In the genomic region with DNA sequence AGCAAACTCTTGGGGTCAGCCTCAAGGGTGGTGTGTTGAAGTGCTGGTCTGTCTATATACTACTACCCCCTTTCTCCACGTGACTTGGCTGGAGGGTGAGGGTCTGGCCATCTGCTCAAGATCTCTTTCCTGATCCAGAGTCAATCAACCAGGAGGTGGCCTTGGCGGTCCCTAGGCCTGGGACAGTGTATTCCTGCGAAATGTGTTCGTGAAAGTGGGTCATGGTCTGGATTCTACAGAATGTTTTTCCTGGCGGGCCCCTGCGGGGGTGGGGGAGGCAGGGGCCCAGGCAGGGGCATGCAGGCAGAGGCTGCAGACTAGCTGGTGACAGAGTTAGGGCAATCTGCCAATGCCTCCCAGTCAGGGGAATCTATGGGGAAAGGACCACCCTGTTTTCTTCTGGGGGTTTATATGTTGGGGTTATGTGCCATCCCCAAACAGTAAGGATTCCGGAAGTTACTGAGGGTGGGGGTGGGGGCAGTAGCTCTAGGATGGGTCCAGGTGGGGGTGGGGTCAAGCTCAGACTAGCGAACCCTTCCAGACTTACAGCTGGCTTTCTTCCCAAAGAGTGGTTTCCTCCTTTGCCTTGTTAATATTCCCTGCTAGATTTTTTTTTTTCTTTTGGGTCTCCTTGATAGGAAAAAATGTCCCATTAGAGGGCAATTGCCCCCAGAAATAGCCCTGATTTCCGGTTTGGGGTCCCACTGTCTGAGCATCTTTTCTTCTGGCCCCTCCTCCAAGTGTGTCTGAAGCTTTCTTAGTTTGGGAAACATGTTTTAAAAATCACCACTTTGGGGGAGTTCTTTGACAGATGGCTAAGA, we compare ENCODE assay signal across 8 mouse cellular contexts. TPM values are rescaled to one million over a fixed set of nuclear protein-coding genes. Genes with fewer than 3 reads are reported as not detected.
DNase-seq lines count a peak whose midpoint lies in the region; ATAC-seq and TF ChIP-seq lines count a peak whose summit lies in the region.

No protein-coding gene starts in this region.

- H3K27me3 ChIP-seq in megakaryocyte, embryonic 14.5 days (replicated peaks), result no peaks in the 10 kb centered on the region
- H3K27me3 ChIP-seq in forebrain, embryonic 10.5 days (ENCODE audit: poor library complexity, severe bottlenecking), result no peaks in the 10 kb centered on the region
- no peaks in the 10 kb centered on the region for H3K27me3 ChIP-seq in intestine, postnatal 0 days (replicated peaks; ENCODE audit: control insufficient read depth, insufficient read depth, low read length)
- H3K27me3 ChIP-seq in midbrain, embryonic 15.5 days (replicated peaks), result no peaks in the 10 kb centered on the region

- no peak for DNase-seq in forebrain, embryonic 10.5 days (ENCODE audit: extremely low spot score, low spot score)
- no peak for DNase-seq in layer of hippocampus, adult 18-20 months (ENCODE audit: low spot score in 2 of 2)
- DNase-seq in T-cell, adult 2 months (ENCODE audit: low spot score), result no peak
- no peak for DNase-seq in left cerebral cortex, adult 8-10 months (ENCODE audit: low spot score in 2 of 2)

- peaks cover 88% of the 10 kb centered on the region for H3K4me1 ChIP-seq in megakaryocyte, embryonic 14.5 days
- peaks cover 88% of the 10 kb centered on the region for H3K4me1 ChIP-seq in forebrain, embryonic 10.5 days
- peaks cover 48% of the 10 kb centered on the region for H3K4me1 ChIP-seq in intestine, postnatal 0 days (replicated peaks; ENCODE audit: control insufficient read depth, insufficient read depth, low read length)
- peaks cover 82% of the 10 kb centered on the region for H3K4me1 ChIP-seq in midbrain, embryonic 15.5 days

- no peak for ATAC-seq in megakaryocyte, adult 5-6 weeks (ENCODE audit: poor library complexity, severe bottlenecking)
- no peak for ATAC-seq in intestine, postnatal 0 days
- ATAC-seq in midbrain, embryonic 15.5 days (replicated peaks), result no peak

- 48% methylated on average over 9 of the region's 9 CpGs for WGBS in forebrain, embryonic 10.5 days
- 27% methylated on average over 9 of the region's 9 CpGs for WGBS in intestine, postnatal 0 days
- WGBS in midbrain, embryonic 15.5 days, result 24% methylated on average over 9 of the region's 9 CpGs

- peaks cover 85% of the 10 kb centered on the region for H3K36me3 ChIP-seq in megakaryocyte, embryonic 14.5 days (replicated peaks; ENCODE audit: low read length)
- H3K36me3 ChIP-seq in forebrain, embryonic 10.5 days (replicated peaks), result peaks cover 39% of the 10 kb centered on the region
- H3K36me3 ChIP-seq in intestine, postnatal 0 days (ENCODE audit: control insufficient read depth, insufficient read depth), result peaks cover 18% of the 10 kb centered on the region
- peaks cover 14% of the 10 kb centered on the region for H3K36me3 ChIP-seq in midbrain, embryonic 15.5 days (replicated peaks)

- peak overlapping the region; percentile 50 for H3K4me2 ChIP-seq in intestine, postnatal 0 days (replicated peaks; ENCODE audit: low read depth)
- H3K4me2 ChIP-seq in midbrain, embryonic 15.5 days, result peak overlapping the region; percentile 38

- peak overlapping the region; percentile 79 for H3K27ac ChIP-seq in forebrain, embryonic 10.5 days
- peak overlapping the region; percentile 52 for H3K27ac ChIP-seq in intestine, postnatal 0 days (ENCODE audit: low read depth, low read length)
- peak overlapping the region; percentile 71 for H3K27ac ChIP-seq in midbrain, embryonic 15.5 days

- no peak for TF ChIP-seq CTCF in intestine, postnatal 0 days (IDR thresholded peaks at IDR 0.05; ENCODE audit: low read depth)

- H3K9me3 ChIP-seq in megakaryocyte, embryonic 14.5 days, result no peaks in the 10 kb centered on the region
- H3K9me3 ChIP-seq in forebrain, embryonic 10.5 days, result no peaks in the 10 kb centered on the region
- H3K9me3 ChIP-seq in intestine, postnatal 0 days (ENCODE audit: control insufficient read depth), result no peaks in the 10 kb centered on the region
- no peaks in the 10 kb centered on the region for H3K9me3 ChIP-seq in midbrain, embryonic 15.5 days

- peak overlapping the region; percentile 11 for H3K4me3 ChIP-seq in megakaryocyte, embryonic 14.5 days (replicated peaks)
- H3K4me3 ChIP-seq in forebrain, embryonic 10.5 days, result peak overlapping the region; percentile 11; the same call in 1 of the 2 replicates
- H3K4me3 ChIP-seq in intestine, postnatal 0 days (ENCODE audit: low read depth, low read length), result no peak overlapping the region
- H3K4me3 ChIP-seq in midbrain, embryonic 15.5 days, result no peak overlapping the region

- peak overlapping the region; percentile 42; the same call in 1 of the 2 replicates for H3K9ac ChIP-seq in intestine, postnatal 0 days (ENCODE audit: low read depth, low read length)
- peak overlapping the region; percentile 17; the same call in 1 of the 2 replicates for H3K9ac ChIP-seq in midbrain, embryonic 15.5 days

RNA-seq across cellular contexts. Expression of a gene that starts 6.3 kb away (rescaled TPM):
- polyA plus RNA-seq in megakaryocyte, embryonic 14.5 days (2012; ENCODE audit: insufficient read depth, low replicate concordance), result 51.2 and 77.7 TPM in 2 replicates
- total RNA-seq in megakaryocyte, adult 5-6 weeks (2015), result 121 and 128 TPM in 2 replicates
- total RNA-seq in megakaryocyte, adult 5-6 weeks (2017), result 315 and 351 TPM in 2 replicates
- polyA plus RNA-seq in forebrain, embryonic 10.5 days (2016; fragmentation: Nextera tagmentation; extraction: Ambion mirVana), result 85.5 and 87.3 TPM in 2 replicates
- polyA plus RNA-seq in intestine, postnatal 0 days (2015; fragmentation: Nextera tagmentation; extraction: Ambion mirVana), result 98.2 and 103 TPM in 2 replicates
- 198 and 199 TPM in 2 replicates for polyA plus RNA-seq in midbrain, embryonic 15.5 days (2015; fragmentation: Nextera tagmentation; extraction: Ambion mirVana)
- 100 to 1,000 TPM; 107 to 110 TPM for total RNA-seq in layer of hippocampus, adult 18-20 months (2021)
- total RNA-seq in left cerebral cortex, adult 8-10 months (2022), result 100 to 1,000 TPM; 138 to 169 (median 155) TPM

RNA-seq across cellular contexts. Expression of a gene that starts 22.8 kb away (rescaled TPM):
- 25.9 and 294 TPM in 2 replicates for polyA plus RNA-seq in megakaryocyte, embryonic 14.5 days (2012; ENCODE audit: insufficient read depth, low replicate concordance)
- 1,123 and 1,179 TPM in 2 replicates for total RNA-seq in megakaryocyte, adult 5-6 weeks (2015)
- 895 and 904 TPM in 2 replicates for total RNA-seq in megakaryocyte, adult 5-6 weeks (2017)
- polyA plus RNA-seq in forebrain, embryonic 10.5 days (2016; fragmentation: Nextera tagmentation; extraction: Ambion mirVana), result 449 and 492 TPM in 2 replicates
- polyA plus RNA-seq in intestine, postnatal 0 days (2015; fragmentation: Nextera tagmentation; extraction: Ambion mirVana), result 538 and 555 TPM in 2 replicates
- 259 and 277 TPM in 2 replicates for polyA plus RNA-seq in midbrain, embryonic 15.5 days (2015; fragmentation: Nextera tagmentation; extraction: Ambion mirVana)
- total RNA-seq in layer of hippocampus, adult 18-20 months (2021), result 100 to 1,000 TPM; 367 to 379 TPM
- total RNA-seq in left cerebral cortex, adult 8-10 months (2022), result 100 to 1,000 TPM; 331 to 461 (median 392) TPM

RNA-seq across cellular contexts. Expression of a gene that starts 29.3 kb away (rescaled TPM):
- polyA plus RNA-seq in megakaryocyte, embryonic 14.5 days (2012; ENCODE audit: insufficient read depth, low replicate concordance), result not detected in 2 replicates
- total RNA-seq in megakaryocyte, adult 5-6 weeks (2015), result not detected in 2 replicates
- not detected in 2 replicates for total RNA-seq in megakaryocyte, adult 5-6 weeks (2017)
- 0.73 TPM in 1 of 2 replicates, not detected in the other for polyA plus RNA-seq in forebrain, embryonic 10.5 days (2016; fragmentation: Nextera tagmentation; extraction: Ambion mirVana)
- not detected in 2 replicates for polyA plus RNA-seq in intestine, postnatal 0 days (2015; fragmentation: Nextera tagmentation; extraction: Ambion mirVana)
- 0.50 and 1.1 TPM in 2 replicates for polyA plus RNA-seq in midbrain, embryonic 15.5 days (2015; fragmentation: Nextera tagmentation; extraction: Ambion mirVana)
- 1 to 10 TPM; 1.1 to 1.2 TPM for total RNA-seq in layer of hippocampus, adult 18-20 months (2021)
- 1 to 10 TPM in 1 of 4 experiments, under 1 TPM in 2, not detected in 1; 0.65 to 1.2 (median 0.84) TPM for total RNA-seq in left cerebral cortex, adult 8-10 months (2022)

RNA-seq across cellular contexts. Expression of a gene that starts 35.5 kb away (rescaled TPM):
- polyA plus RNA-seq in megakaryocyte, embryonic 14.5 days (2012; ENCODE audit: insufficient read depth, low replicate concordance), result 1.7 TPM in 1 of 2 replicates, not detected in the other
- 2.3 and 2.5 TPM in 2 replicates for total RNA-seq in megakaryocyte, adult 5-6 weeks (2015)
- total RNA-seq in megakaryocyte, adult 5-6 weeks (2017), result 0.33 and 0.45 TPM in 2 replicates
- polyA plus RNA-seq in forebrain, embryonic 10.5 days (2016; fragmentation: Nextera tagmentation; extraction: Ambion mirVana), result 13.3 and 15.9 TPM in 2 replicates
- 1.8 and 2.0 TPM in 2 replicates for polyA plus RNA-seq in intestine, postnatal 0 days (2015; fragmentation: Nextera tagmentation; extraction: Ambion mirVana)
- 33.3 and 33.8 TPM in 2 replicates for polyA plus RNA-seq in midbrain, embryonic 15.5 days (2015; fragmentation: Nextera tagmentation; extraction: Ambion mirVana)
- total RNA-seq in layer of hippocampus, adult 18-20 months (2021), result 10 to 100 TPM; 70.8 to 71.5 TPM
- 10 to 100 TPM; 73.0 to 83.2 (median 79.8) TPM for total RNA-seq in left cerebral cortex, adult 8-10 months (2022)

RNA-seq across cellular contexts. Expression of a gene that starts 38.7 kb away (rescaled TPM):
- polyA plus RNA-seq in megakaryocyte, embryonic 14.5 days (2012; ENCODE audit: insufficient read depth, low replicate concordance), result 2.6 and 14.6 TPM in 2 replicates
- total RNA-seq in megakaryocyte, adult 5-6 weeks (2015), result 11.1 and 11.8 TPM in 2 replicates
- total RNA-seq in megakaryocyte, adult 5-6 weeks (2017), result 21.0 and 22.4 TPM in 2 replicates
- 20.3 and 22.0 TPM in 2 replicates for polyA plus RNA-seq in forebrain, embryonic 10.5 days (2016; fragmentation: Nextera tagmentation; extraction: Ambion mirVana)
- polyA plus RNA-seq in intestine, postnatal 0 days (2015; fragmentation: Nextera tagmentation; extraction: Ambion mirVana), result 8.5 and 9.8 TPM in 2 replicates
- polyA plus RNA-seq in midbrain, embryonic 15.5 days (2015; fragmentation: Nextera tagmentation; extraction: Ambion mirVana), result 16.2 and 17.6 TPM in 2 replicates
- 10 to 100 TPM; 18.6 to 23.2 TPM for total RNA-seq in layer of hippocampus, adult 18-20 months (2021)
- 10 to 100 TPM; 17.0 to 20.6 (median 19.1) TPM for total RNA-seq in left cerebral cortex, adult 8-10 months (2022)

Comparison
In these comparisons a context has a peak if more than half of its experiments do, and no peak if none do; other contexts are left out.
1. H3K4me3 ChIP-seq: peak in megakaryocyte, embryonic 14.5 days (single experiment) and forebrain, embryonic 10.5 days (single experiment); none in intestine, postnatal 0 days (single experiment) and midbrain, embryonic 15.5 days (single experiment).
2. Peak in every context shown above with its lines, with median percentiles within 50 percentile points of each other: H3K27ac ChIP-seq.